ENCODE assay signal across 30 mouse cellular contexts in genomic region chr10:107216756-107217155, GRCm38 (mm10).
"Had no signal": no experiment of that assay in that cellular context is flagged by ENCODE, and none has a peak within 500 bp of the region (broad histone marks: within the 10 kb centered on the region; RNA-seq: fewer than 3 reads in every experiment).

No protein-coding gene starts in this region.

- H3K27ac ChIP-seq: heart, embryonic 13.5 days; heart, embryonic 15.5 days; hindbrain, embryonic 10.5 days; hindbrain, embryonic 12.5 days; hindbrain, embryonic 13.5 days; hindbrain, embryonic 14.5 days; hindbrain, embryonic 15.5 days; hindbrain, postnatal 0 days; intestine, embryonic 15.5 days; kidney, embryonic 15.5 days; kidney, postnatal 0 days; layer of hippocampus, adult 2 months; left cerebral cortex, adult 2 months had no signal

- H3K27me3 ChIP-seq: heart, embryonic 12.5 days; heart, embryonic 13.5 days; heart, embryonic 15.5 days; hindbrain, embryonic 12.5 days; hindbrain, embryonic 13.5 days; hindbrain, embryonic 15.5 days; intestine, embryonic 15.5 days; kidney, embryonic 15.5 days had no signal

- DNase-seq: heart, postnatal 10 days; heart, postnatal 14 days; heart, postnatal 36 days; heart, postnatal 4 days; kidney, adult 11 months; kidney, adult 18-20 months; kidney, adult 2 months; kidney, adult 8-10 months; kidney, adult 9 months; kidney, postnatal 10 days; kidney, postnatal 14 days; kidney, postnatal 25 days; kidney, postnatal 36 days; kidney, postnatal 4 days; layer of hippocampus, adult 9-11 months; layer of hippocampus, postnatal 36 days had no signal

- H3K4me1 ChIP-seq: heart, embryonic 12.5 days; heart, embryonic 13.5 days; heart, embryonic 15.5 days; hindbrain, embryonic 10.5 days; hindbrain, embryonic 12.5 days; hindbrain, embryonic 13.5 days; hindbrain, embryonic 15.5 days; intestine, embryonic 15.5 days; kidney, embryonic 15.5 days had no signal

- H3K4me3 ChIP-seq: heart, embryonic 12.5 days; heart, embryonic 13.5 days; heart, embryonic 15.5 days; hindbrain, embryonic 10.5 days; hindbrain, embryonic 12.5 days; hindbrain, embryonic 13.5 days; hindbrain, embryonic 15.5 days; intestine, embryonic 15.5 days; kidney, embryonic 15.5 days; layer of hippocampus, adult 2 months; left cerebral cortex, adult 2 months had no signal
